Mouse (Mus musculus): ENCODE results near the gene Ptpru. TPM values are rescaled to one million over a fixed set of nuclear protein-coding genes. Genes with fewer than 3 reads are reported as not detected.

Ptpru gene
- total RNA-seq (2021): 100 to 1,000 TPM in 1 of 2 experiments, 10 to 100 TPM in 1; 98.0 to 101 TPM

DNA sequence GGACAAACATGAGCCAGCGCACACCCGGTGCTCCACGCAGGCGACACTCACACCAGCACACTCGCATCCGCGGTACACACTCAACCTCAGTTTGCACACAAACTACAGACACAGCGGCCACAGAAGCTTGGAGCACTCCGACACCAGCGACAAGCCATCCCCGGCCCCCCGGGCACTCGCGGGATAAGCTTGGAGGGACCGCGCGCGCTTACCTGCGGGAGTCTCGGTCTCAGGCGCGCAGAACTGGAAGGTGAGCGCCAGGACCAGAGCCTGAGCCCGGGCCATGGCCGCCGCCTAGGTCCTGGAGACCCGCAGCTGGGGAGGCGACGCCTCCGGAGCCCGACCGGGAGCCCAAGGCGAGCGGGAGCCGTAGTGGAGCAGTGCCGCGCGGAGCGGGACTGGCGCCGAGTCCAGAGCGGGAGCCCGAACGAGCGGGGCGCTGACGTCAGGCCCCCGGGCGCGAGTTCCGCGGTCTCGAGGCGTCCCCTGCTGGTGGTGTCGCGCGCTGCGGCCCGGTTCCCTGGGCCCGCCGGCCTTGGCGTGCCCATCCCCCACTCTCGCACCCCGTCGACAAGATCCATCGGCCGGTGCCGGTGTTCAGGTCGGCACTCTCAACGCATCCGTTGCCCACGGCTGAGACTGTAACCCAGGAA lies at the start of gene Ptpru:
TSS of gene Ptpru (minus strand) at position 417 of the 653 bp plus-strand sequence.
- DNase-seq (ENCODE audit: extremely low spot score in 1 of 2, low spot score in 1 of 2): peak; percentile 99 to 100

DNA sequence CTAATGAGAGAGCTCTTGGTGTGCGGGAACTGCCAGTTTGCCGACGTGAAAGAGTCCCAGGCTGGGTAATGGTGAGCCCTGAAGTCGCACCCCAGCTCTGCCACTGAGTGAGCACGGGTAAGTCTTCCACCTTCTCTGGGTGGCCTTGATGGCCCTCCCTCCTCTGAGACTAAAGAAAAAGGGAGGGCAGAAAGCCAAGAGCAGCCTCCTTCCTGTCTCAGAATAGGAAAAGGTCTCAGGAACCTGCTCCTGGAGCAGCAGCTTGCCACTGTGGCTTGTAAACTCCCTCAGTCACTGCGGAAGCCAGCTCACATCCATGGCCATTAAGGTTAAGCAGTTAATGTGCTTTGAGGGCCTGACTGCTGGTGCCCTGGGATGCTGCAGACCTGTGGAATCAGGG lies 47.3 kb upstream of the Ptpru start:
- no peak for DNase-seq (ENCODE audit: extremely low spot score in 1 of 2, low spot score in 1 of 2)

DNA sequence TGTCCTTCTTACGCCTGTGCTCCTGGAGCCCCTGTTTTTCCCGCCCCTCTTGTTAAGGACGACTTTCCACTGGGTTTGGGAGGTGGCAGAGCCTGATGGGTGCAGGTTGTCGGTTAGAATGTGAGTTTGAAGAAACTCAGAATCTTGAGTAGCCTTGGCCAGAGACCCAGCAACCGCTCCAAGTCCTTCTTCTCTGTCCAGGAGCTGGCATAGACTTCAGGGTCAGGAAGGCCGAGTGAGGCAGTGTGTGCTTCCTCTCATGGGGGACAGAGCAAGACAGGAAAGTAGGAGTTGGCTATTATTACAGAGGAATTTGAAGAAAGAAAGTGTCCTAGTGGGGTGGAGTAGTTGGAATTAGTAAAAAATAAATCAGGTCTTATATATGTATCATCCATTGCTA lies 45.5 kb upstream of the Ptpru start:
- no peak for DNase-seq (ENCODE audit: extremely low spot score in 1 of 2, low spot score in 1 of 2)

DNA sequence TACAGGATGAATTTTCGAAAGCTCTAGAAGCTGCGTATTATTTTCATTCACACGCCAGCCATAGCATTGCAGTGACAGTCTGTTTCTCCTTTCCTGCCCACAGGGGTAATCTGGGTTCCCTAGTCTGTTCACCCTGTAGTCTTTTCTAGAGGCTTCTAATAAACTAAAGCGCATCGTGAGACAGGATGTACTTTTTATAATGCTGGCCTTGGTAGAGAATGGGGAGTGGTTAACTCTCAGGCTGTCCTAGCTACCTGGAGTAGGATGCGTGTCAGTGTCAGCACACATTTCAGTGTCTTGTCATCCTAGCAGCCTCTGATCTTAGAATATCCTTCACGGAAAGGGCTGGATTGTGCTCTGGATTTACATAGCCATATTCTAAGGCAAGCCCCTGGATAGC lies 43.2 kb upstream of the Ptpru start:
- DNase-seq (ENCODE audit: extremely low spot score in 1 of 2, low spot score in 1 of 2): no peak

DNA sequence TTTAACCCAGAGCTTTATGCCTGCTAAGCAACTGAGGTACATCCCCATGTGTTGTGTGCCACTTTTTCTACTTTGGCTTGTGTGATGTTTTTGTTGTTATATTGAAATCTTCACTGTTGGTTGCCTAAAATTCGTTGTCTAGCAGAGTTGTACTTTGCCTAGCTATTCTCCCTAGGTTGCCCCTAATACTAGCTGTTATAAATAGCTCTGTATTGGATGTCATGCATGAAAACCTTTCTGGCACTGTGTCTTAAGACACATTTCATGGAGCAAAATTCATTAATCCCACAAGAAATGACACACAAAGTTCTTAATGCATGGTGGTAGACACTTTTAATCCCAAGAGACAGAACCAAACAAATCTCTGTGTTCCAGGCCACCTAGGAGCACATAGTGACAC lies 41.6 kb upstream of the Ptpru start:
- DNase-seq (ENCODE audit: extremely low spot score in 1 of 2, low spot score in 1 of 2): no peak

DNA sequence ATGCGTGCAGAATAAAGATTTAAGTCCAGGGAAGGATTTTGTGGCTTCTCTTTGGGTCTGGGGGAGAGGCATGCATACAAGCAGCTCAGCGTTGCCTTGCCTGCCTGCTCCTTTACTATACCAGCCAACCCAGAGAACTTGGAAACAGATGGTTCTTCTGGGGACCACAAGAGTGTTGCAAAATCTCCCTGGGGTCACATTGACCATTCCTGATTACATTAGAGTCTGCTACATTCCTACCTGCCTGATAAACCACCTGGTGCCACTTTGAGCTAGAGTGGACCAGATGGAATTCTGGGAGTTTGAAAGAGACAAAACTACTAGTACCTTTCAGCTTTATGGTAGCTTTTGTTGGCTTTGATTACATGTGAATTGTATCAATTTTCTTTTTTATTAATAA lies 38.7 kb upstream of the Ptpru start:
- no peak for DNase-seq (ENCODE audit: extremely low spot score in 1 of 2, low spot score in 1 of 2)

DNA sequence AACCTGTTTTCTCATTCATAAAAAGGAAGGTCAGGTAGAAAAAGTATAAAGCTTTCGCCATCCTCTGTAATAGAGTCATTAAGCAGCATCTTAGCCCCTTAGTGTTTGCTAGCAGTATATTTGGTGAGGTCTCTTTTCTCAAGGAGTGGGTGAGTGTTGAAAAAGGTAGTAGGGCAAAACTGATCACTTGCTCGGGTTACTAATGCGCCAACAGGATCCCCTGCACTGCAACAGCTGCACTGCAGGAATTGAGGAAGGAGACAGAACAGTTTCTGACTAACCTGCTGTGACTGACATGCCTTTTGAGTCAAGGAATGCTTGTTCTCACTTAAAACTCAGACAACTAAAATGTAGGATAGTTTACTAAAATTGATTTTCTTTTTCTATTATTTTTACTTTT lies 37.2 kb upstream of the Ptpru start:
- no peak for DNase-seq (ENCODE audit: extremely low spot score in 1 of 2, low spot score in 1 of 2)

DNA sequence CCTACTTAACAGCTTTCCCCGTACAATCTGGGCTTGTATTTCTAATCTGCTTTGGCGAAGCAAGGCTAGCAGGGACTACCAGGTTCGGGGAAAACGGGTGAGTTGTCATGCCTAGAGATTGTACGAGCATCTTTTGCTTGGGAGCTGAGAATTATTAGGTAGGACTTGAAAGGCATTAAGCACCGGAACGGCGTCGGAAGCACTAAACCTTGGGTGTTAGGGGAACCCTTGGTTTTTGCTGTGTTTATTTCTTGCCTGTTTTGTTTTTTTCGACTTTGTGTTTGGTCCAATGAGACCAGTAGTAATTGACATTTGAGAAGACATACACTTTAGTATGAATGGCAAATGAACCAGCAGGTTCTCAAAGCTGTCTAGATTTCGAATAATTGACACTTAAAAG lies 36.5 kb upstream of the Ptpru start:
- DNase-seq (ENCODE audit: extremely low spot score in 1 of 2, low spot score in 1 of 2): no peak

DNA sequence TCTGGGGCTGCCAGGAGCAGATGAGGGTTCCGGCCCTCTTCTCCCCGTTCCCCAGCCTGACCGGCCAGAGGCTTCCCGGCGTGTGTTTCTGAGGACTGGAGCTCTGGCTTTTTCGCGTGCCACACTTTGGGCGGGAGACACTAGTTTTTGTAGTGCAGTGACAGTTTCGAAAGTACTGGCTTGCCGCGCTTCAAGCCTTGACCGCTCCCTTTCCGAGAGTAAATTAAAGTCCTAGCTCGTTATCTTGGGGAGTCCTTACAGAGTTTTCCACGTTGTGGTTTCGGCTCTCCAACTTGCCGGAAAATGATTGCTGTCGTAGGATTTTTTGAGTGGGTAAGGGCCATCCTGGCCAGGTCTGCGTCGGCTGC lies 36.1 kb upstream of the Ptpru start:
- DNase-seq (ENCODE audit: extremely low spot score in 1 of 2, low spot score in 1 of 2): no peak

DNA sequence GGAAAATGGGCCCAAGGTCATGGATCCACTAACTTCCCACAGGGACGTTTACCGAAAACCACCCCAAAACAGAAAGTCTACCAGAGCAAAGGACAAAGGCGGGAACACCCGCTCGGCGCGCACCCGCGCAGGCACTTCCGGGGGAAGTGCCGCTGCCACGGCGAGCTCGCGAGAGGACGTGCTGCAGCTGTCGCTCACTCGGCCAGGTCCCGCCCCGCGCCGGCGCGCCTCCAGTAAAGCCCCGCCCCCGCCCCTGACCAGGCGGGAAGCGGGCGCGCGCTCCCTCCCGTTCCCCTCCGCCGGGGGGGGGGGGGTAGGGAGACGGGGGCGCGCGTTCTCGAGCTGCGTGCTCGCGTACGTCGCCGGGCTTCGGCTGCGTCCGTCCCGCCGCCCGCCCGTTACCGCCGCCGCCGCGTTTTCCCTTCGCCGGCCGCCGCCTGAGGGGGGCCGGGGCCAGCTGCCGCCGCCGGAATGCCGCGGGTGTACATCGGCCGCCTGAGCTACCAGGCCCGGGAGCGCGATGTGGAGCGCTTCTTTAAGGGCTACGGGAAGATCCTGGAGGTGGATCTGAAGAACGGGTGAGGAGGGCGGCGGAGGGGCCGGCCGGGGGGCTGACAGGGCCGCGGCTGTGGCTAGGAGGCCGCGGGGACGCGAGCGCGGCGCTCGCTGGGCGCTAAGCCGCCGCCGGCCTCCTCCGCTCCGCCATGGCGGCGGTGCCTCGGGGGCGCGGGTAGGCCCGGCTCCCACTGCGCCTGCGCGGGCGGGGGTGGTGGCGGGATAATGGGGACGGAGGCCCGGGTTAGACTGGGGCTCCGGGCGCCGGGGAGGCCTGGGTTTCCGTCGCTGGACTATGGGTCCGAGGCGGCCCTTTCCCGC lies 35.4 kb upstream of the Ptpru start, which contains the start of gene Srsf4:
TSS of gene Srsf4 (plus strand) at position 325 of the 876 bp plus-strand sequence.
- DNase-seq (ENCODE audit: extremely low spot score in 1 of 2, low spot score in 1 of 2): peak; percentile 81

DNA sequence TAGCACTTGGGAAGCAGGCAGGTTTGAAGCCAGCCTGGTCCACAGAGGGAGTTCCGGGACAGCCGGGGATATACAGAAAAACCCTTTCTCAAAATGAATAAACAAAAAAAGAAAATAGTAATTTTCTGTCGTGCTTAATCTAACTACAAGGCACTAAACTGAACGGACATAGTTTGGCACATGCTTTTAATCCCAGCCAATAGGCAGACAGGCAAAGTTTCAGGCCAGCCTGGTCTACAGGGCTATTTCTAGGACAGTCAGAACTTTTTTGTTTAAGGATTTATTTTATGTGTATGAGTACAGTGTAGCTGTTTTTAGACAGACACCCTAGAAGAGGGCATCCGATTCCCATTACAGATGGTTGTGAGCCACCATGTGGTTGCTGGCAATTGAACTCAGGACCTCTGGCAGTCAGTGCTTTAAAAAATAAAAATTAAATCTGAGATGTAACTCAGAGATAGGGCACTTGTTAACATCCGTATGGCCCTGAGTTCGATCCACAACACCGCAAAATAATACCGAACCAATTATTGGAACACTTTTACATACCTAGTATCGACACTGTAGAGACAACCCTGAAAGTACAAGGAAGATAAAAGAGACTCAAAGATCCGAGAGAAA lies 34.7 kb upstream of the Ptpru start:
- DNase-seq (ENCODE audit: extremely low spot score in 1 of 2, low spot score in 1 of 2): no peak

DNA sequence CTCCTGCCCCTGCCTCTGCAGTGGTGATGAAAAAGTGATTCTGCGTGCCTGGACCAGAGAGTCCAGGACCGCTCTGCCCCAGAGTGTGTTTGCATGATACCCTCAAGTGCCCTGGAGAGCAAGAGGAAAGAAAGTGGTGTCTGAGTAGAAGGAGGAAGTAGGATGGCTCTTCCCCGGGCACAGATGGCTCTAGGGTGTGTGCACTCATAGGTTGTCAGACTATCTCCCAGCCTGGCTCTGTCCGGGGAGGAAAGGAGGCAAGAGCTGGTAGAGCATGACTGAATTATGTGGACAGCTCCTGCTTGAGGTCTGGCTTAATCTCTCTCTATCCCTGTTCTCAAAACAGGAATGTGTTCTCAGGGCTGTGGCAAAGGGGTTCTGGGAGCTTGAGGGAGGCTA lies 23.3 kb upstream of the Ptpru start:
- DNase-seq (ENCODE audit: extremely low spot score in 1 of 2, low spot score in 1 of 2): no peak

DNA sequence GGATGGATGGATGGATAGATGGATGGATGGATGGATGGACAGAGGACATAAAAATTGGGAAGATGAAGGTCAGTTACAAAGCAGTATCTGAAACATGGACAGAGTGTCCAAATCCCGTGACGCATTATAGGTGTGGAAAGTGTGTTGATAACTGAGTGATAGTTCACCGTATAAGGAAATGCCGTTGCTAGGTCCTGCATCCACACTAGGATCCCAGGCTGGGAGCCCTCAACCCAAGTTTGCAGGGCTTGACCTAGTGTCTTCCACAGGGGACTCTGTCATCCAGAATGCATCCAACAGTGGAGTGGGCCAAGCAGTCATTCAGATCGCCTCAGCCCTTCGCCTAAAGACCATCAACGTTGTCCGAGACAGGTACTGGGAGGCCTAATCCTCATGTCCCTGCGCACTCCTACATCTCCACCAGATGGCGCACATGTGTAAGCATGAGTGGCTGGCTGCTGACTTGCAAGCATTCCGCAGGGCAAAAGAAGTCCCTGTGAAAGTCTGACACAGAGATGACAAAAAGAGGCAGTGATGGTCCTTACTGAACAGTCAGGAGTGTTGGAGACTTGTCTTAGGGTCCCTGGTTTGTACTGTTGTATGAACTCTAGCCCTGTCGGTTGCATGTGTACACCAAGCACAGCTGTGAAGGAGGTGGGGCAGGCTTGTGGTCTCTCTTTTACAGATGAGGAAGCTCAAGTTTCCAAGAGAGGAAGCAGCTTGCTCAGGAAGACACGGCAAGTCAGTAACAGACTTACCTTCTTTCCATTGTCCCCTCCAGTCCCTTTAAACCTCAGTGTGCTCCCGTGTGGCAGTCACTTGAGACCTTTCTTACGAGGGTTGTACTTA lies 22.6 kb upstream of the Ptpru start:
- DNase-seq (ENCODE audit: extremely low spot score in 1 of 2, low spot score in 1 of 2): peak; percentile 70 to 87

DNA sequence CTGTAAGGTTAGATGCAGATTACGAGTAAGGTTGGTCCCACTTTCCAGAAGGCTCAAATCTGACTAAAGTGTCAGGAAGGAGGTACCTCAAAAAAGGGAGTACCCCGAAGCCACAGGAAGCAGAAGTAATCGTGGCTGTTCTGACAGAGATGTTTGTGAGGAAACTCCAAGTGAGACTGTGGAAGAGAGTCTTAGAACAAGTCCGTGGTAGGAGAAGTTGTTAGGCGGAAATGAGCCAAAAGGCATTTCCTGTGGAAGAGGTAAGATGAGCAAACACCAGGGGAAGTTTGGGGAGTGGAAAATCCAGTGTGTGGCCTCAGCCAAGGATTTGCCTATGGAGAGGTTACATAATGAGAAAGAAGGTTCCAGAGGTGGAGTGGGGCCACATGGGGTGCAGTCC lies 16.9 kb upstream of the Ptpru start:
- no peak for DNase-seq (ENCODE audit: extremely low spot score in 1 of 2, low spot score in 1 of 2)

DNA sequence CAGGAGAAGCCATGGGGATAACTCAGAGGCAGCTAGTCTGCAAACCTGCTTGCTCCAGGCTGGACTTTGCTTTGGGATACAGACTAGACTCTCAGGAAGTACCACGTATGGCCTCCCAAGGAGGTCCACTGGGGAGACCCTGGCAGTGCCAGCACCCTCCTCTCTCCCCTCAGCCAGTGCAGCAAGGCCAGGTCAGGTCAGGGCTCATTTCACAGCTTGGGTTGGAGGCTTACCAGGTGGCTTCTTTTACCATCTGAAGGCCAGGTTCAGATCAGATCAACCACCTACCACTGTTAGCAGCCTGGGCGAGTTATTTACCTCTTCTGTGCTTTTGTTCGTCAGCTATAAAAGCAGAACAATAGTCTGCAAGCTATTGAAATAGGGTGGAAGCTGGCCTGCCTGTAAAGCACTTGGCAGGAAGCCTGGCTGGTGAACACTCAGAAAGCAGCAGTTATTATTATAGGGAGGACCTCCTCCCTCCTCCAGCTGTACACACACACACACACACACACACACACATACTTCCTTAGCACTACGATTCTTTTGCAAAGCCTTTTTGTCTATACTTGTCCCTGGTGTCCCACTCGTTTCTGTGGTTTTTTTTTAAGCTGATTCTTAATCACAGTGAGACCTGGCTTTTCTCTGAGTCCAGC lies 12.0 kb upstream of the Ptpru start:
- DNase-seq (ENCODE audit: extremely low spot score in 1 of 2, low spot score in 1 of 2): peak in 1 of 2 experiments; percentile 52

DNA sequence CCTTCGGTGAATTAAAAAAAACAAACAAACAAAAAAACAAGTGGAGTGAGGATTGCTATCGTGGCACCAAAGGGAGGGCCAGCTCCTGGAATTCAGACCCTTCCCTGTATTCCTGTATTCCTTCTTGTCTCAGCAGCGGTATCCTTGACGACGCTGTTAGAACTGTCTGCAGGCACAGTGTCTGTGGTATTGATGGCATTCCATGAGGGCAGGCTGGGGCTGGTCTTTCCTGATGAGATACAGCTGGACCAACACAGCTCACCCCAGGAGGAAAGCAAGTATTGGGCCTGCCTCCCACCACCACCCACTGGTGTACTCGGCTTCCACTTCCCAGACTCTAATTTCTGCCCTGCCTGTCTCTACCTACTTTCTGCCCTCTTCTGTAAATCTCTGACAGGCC lies 10.0 kb upstream of the Ptpru start:
- DNase-seq (ENCODE audit: extremely low spot score in 1 of 2, low spot score in 1 of 2): no peak

DNA sequence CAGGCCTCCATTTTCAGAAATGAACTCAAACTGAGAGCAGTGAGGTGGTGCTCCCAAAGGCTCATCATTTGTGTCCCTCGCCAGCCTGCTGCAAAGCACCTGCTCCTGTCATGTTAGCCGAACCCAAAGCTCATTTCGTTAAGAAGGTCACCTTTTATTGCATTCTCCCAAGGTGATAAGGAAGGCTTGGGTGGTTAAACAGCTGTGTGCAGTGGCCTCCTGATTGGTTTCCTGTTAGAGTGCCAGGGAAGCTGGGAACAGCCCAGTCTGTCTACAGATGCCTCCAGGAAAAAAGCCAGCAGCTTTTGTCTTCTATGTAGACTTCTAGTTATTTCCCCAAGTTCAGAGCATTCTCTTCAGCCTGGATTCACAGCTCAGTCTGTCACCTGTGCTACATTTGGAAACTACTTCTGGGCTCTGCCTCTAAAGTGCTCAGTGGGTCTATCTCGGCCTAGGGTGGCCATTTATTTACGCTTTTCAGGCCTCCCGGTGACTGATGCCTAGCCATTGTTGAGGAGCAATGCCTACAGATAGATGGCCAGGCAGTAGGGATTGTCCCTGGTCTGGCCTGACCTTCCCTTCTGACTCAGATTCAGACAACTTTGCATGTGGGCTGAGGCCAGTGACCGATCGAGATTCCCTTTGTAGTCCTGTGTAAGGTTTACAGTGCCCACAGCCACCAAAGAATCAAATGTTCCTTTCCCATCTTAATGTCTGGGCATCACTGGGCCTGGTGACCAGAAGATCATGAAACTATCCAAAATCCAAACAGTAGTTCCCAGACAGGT lies 8.1 kb upstream of the Ptpru start:
- no peak for DNase-seq (ENCODE audit: extremely low spot score in 1 of 2, low spot score in 1 of 2)

DNA sequence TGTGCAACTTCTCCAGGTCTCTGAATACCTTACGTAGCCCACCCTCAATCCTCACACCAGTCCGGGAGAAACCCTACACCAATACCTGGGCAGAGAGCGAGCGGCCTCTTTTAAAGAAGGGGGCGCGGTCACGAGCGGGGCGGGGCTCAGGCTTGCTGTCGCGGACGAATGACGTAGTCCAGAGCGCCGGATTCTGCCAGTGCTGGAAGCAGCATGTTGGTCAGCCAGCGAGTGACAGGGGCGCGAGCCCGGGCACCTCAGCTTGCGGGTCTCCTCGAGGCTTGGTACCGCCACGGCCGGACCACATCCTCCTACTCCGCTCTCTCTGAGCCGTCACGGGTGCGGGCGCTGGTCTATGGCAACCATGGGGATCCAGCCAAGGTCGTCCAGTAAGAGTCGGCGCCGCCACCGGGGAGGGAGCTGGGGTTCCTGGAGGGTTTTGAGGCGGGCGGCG lies 5.2 kb upstream of the Ptpru start, which contains the start of gene Mecr:
TSS of gene Mecr (plus strand) at position 181 of the 454 bp plus-strand sequence.
- peak; percentile 92 to 94 for DNase-seq (ENCODE audit: extremely low spot score in 1 of 2, low spot score in 1 of 2)

DNA sequence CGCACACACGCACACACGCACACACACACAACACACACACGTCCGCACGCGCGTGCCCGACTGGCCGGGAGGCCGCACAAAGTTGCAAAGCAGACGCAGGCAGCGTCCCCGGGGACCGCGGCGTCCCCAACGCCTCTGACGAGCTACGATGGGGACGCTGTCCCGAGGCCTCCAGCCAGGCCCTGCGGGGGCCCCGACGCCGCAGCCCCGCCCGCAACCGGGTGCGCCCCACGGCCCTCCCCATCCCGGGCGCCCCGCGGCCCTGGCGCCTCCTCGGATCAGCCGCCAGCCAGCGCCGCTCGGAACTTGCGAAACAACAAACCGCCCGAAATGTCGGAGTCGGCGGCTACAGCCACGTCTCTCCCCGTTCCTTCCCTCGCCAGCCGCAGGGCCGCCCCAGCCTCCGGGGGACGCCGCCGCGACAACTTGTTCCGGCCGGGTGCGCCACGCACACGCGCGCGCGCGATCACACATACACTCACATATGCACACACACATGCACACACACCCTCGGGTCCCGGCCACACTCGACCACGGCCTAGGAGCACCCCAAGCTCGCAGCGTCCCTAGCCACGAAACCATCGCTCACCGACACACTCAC lies 1.1 kb downstream of the Ptpru start:
- DNase-seq (ENCODE audit: extremely low spot score in 1 of 2, low spot score in 1 of 2): peak in 1 of 2 experiments; percentile 24

Measured in layer of hippocampus, postnatal 25 days (tissue).